Mouse (Mus musculus): ENCODE measurements at regions not wholly inside any gene's neighbourhood (a gene's known extent, or its start where the extent isn't known, plus 50 kb on each side); places are given as distances from the start of the nearest gene placed in this dataset.

DNA sequence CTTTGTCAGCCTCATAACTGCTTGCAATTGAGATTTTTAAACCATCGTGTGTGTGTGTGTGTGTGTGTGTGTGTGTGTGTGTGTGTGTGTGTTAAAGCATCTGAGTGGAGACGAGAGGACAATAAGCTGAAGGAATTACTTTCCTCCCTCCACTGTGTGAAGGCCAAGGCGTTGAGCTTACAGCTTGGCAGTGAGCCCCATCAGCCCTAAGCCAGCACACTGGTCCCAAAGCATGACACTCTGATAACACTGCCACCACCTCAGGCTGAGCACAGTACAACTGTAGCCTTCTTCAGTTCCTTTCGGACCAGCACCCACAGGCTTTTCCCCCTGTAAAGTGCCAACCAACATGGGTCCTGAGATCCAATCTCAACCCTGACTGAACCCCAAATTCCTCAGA lies 85.1 kb upstream of the Egln3 start:
- H3K4me3 ChIP-seq (ENCODE audit: low read depth, low read length), result no peak overlapping the region
- H3K27me3 ChIP-seq (ENCODE audit: insufficient read depth, low read length), result no peaks in the 10 kb centered on the region
- TF ChIP-seq GATA1 (IDR thresholded peaks at IDR 0.05; ENCODE audit: borderline replicate concordance, low read length) (no peak), GATA2 (IDR thresholded peaks at IDR 0.05; ENCODE audit: borderline replicate concordance, low read depth, low read length) (no peak), CTCF (IDR thresholded peaks at IDR 0.05; ENCODE audit: low read depth, low read length) (no peak), TAL1 (conservative IDR thresholded peaks at IDR 0.05; ENCODE audit: low read depth, low read length) (no peak)
- H3K4me1 ChIP-seq (ENCODE audit: insufficient read depth, low read depth, low read length), result no peaks in the 10 kb centered on the region
- ATAC-seq (ENCODE audit: extremely low read depth, insufficient number of reproducible peaks, low FRiP score, poor library complexity, severe bottlenecking) (no peak), DNase-seq (ENCODE audit: low spot score) (no peak)
- peaks cover 79% of the 10 kb centered on the region for H3K9me3 ChIP-seq (replicated peaks)
- no peaks in the 10 kb centered on the region for H3K36me3 ChIP-seq (replicated peaks)

DNA sequence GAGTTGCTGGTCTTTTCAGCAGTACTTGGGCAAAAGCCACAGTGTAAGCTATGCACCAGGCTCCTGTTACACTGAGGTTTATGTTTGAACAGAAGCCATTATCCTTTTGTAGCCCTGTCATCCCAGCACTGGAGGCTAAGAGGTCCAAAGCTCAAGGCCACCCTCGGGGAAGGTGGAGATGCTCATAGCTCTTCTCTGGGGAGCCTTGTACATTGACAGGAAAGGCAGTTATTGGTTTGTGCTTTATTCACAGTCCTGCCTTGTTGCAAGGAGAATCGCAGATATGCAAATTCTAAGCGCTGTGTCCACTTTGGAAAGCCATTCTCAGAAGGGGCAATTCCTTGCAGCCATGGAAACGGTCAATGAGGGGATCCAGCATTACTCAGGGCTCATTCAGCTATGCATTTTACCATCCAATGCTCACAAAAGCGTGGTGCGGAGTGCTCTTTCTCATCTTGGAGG lies 84.4 kb upstream of the Egln3 start:
- no peak overlapping the region for H3K4me3 ChIP-seq (ENCODE audit: low read depth, low read length)
- no peak for DNase-seq (ENCODE audit: low spot score)
- TF ChIP-seq GATA1 (IDR thresholded peaks at IDR 0.05; ENCODE audit: borderline replicate concordance, low read length), result no peak
- TF ChIP-seq POLR2AphosphoS5 (IDR thresholded peaks at IDR 0.05; ENCODE audit: insufficient replicate concordance, low read depth, low read length), result no peak
- TF ChIP-seq TAL1 (conservative IDR thresholded peaks at IDR 0.05; ENCODE audit: low read depth, low read length), result no peak
- TF ChIP-seq CTCF (IDR thresholded peaks at IDR 0.05; ENCODE audit: low read depth, low read length), result no peak
- TF ChIP-seq GATA2 (IDR thresholded peaks at IDR 0.05; ENCODE audit: borderline replicate concordance, low read depth, low read length), result no peak
- no peaks in the 10 kb centered on the region for H3K27me3 ChIP-seq (ENCODE audit: insufficient read depth, low read length)
- peaks cover 79% of the 10 kb centered on the region for H3K9me3 ChIP-seq (replicated peaks)
- no peak for ATAC-seq (ENCODE audit: extremely low read depth, insufficient number of reproducible peaks, low FRiP score, poor library complexity, severe bottlenecking)
- no peaks in the 10 kb centered on the region for H3K4me1 ChIP-seq (ENCODE audit: insufficient read depth, low read depth, low read length)
- no peaks in the 10 kb centered on the region for H3K36me3 ChIP-seq (replicated peaks)

DNA sequence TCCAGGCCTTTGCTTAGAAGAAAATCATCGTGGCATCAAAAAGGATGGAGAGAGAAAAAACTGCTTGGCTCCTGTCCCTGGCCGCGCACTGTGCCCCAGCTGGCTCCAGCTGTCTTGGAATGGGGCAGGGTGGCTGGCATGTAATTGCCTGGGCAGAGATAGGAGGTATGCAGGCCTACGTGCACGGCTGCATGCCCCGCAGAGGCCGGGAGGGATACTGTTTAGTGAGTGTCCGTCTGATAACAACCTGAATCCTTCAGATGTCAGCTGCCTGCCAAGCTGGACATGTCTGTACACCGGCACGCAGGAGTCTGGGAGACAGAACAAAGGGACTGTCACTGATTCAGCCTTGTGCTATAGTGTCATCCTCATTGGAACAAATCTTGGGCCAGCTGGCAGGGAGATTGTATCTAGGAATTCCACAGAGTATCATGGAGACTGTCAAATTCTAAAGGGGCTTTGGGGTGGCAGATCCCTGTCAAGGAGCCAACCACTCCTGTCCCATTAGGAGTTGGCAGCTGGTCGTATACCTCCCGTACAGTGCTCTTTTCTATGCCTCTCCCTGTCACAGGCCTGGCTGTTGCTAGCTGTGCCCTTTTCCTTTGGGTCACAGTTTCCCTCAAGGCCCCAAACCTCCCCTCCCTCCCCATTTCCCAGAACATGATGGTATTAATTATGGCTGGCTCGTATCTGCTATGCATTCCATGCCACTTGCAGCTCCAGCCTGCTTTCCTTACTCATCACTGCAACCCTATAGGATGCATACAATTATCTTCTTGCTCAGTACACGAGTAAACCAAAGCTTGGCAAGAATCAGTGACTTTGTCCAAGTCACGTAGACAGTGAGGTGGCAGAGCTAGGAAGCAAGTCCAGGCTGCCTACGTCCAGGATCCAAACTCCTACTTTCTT lies 83.5 kb upstream of the Egln3 start:
- Histone ChIP-seq H3K9me3 (replicated peaks) (peaks cover 78% of the 10 kb centered on the region), H3K4me3 (ENCODE audit: low read depth, low read length) (no peak overlapping the region), H3K4me1 (ENCODE audit: insufficient read depth, low read depth, low read length) (no peaks in the 10 kb centered on the region), H3K27me3 (ENCODE audit: insufficient read depth, low read length) (no peaks in the 10 kb centered on the region), H3K36me3 (replicated peaks) (no peaks in the 10 kb centered on the region)
- ATAC-seq (ENCODE audit: extremely low read depth, insufficient number of reproducible peaks, low FRiP score, poor library complexity, severe bottlenecking) (no peak), DNase-seq (ENCODE audit: low spot score) (no peak)
- no peak for TF ChIP-seq GATA2 (IDR thresholded peaks at IDR 0.05; ENCODE audit: borderline replicate concordance, low read depth, low read length)
- no peak for TF ChIP-seq CTCF (IDR thresholded peaks at IDR 0.05; ENCODE audit: low read depth, low read length)
- no peak for TF ChIP-seq TAL1 (conservative IDR thresholded peaks at IDR 0.05; ENCODE audit: low read depth, low read length)
- TF ChIP-seq GATA1 (IDR thresholded peaks at IDR 0.05; ENCODE audit: borderline replicate concordance, low read length), result no peak
- TF ChIP-seq POLR2AphosphoS5 (IDR thresholded peaks at IDR 0.05; ENCODE audit: insufficient replicate concordance, low read depth, low read length), result no peak

DNA sequence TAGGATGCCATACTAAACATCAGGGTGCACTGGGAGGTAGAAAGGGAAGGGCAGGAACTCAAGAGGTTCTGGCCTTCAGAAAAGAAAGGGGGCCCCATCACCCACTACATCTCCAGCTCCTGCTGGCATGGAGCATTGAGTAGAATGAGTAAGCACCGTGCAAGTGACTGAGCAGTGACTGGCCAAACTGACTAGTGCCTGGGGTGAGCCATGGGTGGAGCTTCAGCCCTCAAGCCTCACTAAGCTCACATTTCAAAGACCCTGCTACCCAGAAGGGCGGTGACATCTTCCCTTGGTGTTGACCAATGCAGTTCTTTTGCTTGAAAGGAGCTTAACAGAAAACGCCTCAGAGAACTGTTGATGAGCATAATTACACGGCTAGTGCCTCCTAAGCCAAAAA lies 80.0 kb upstream of the Egln3 start:
- TF ChIP-seq CTCF (IDR thresholded peaks at IDR 0.05; ENCODE audit: low read depth, low read length), result no peak
- TF ChIP-seq GATA1 (IDR thresholded peaks at IDR 0.05; ENCODE audit: borderline replicate concordance, low read length), result no peak
- TF ChIP-seq GATA2 (IDR thresholded peaks at IDR 0.05; ENCODE audit: borderline replicate concordance, low read depth, low read length), result no peak
- TF ChIP-seq TAL1 (conservative IDR thresholded peaks at IDR 0.05; ENCODE audit: low read depth, low read length), result no peak
- Histone ChIP-seq H3K4me3 (ENCODE audit: low read depth, low read length) (no peak overlapping the region), H3K4me1 (ENCODE audit: insufficient read depth, low read depth, low read length) (no peaks in the 10 kb centered on the region), H3K27me3 (ENCODE audit: insufficient read depth, low read length) (no peaks in the 10 kb centered on the region), H3K36me3 (replicated peaks) (no peaks in the 10 kb centered on the region), H3K9me3 (replicated peaks) (peaks cover 76% of the 10 kb centered on the region)
- no peak for DNase-seq (ENCODE audit: low spot score)
- ATAC-seq (ENCODE audit: extremely low read depth, insufficient number of reproducible peaks, low FRiP score, poor library complexity, severe bottlenecking), result no peak

DNA sequence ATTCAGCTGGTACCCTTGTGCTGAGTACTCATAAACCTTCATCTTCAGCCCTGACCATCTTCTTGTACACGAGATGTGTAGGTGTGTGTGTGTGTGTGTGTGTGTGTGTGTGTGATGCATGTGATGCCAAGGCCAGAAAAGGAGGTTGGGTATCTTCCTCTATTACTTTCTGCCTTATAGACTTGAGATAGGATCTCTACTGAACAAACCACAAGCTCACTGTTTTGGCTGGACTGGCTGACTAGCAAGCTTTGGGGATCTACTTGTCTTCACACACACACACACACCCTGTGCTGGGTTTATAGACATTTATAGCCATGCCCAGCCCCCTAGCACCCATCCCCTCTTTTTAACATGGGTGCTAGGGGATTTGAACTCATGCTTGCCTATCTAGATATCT lies 79.4 kb upstream of the Egln3 start:
- DNase-seq (ENCODE audit: low spot score) (no peak), ATAC-seq (ENCODE audit: extremely low read depth, insufficient number of reproducible peaks, low FRiP score, poor library complexity, severe bottlenecking) (no peak)
- Histone ChIP-seq H3K4me3 (ENCODE audit: low read depth, low read length) (no peak overlapping the region), H3K36me3 (replicated peaks) (no peaks in the 10 kb centered on the region), H3K9me3 (replicated peaks) (peaks cover 70% of the 10 kb centered on the region), H3K4me1 (ENCODE audit: insufficient read depth, low read depth, low read length) (no peaks in the 10 kb centered on the region), H3K27me3 (ENCODE audit: insufficient read depth, low read length) (no peaks in the 10 kb centered on the region)
- TF ChIP-seq GATA1 (IDR thresholded peaks at IDR 0.05; ENCODE audit: borderline replicate concordance, low read length), result no peak
- TF ChIP-seq GATA2 (IDR thresholded peaks at IDR 0.05; ENCODE audit: borderline replicate concordance, low read depth, low read length), result no peak
- TF ChIP-seq POLR2AphosphoS5 (IDR thresholded peaks at IDR 0.05; ENCODE audit: insufficient replicate concordance, low read depth, low read length), result no peak
- no peak for TF ChIP-seq CTCF (IDR thresholded peaks at IDR 0.05; ENCODE audit: low read depth, low read length)
- TF ChIP-seq TAL1 (conservative IDR thresholded peaks at IDR 0.05; ENCODE audit: low read depth, low read length), result no peak

DNA sequence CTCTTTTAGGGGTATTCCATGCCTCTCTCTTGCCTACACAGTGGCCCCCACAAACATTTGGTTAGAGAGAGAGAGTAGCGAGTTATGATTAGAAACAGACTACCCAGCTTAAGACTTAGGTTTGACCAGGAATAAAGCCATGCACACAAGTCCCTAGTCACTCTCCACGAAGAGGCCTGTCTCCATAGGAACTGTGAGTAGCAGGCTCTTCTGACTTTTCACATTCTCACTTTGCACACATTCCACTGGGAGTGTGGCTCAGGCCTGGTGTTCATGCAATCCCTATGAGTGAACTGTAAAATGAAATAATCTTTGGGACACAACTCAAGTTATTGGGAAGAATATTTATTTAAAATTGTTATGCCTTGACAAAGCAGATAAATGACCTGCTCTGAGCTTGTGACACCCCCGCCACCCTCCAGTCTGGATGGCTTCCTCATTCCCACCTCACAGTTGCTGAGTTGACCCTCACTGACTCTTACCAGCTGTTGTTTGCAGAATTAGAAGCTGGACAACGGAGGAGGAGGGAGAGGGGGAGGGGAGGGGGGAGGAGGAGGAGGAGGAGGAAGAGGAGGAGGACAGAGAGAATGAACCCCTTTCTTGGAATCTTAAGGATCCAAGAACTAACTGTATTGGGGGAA lies 78.7 kb upstream of the Egln3 start:
- Histone ChIP-seq H3K4me3 (ENCODE audit: low read depth, low read length) (no peak overlapping the region), H3K9me3 (replicated peaks) (peaks cover 68% of the 10 kb centered on the region), H3K4me1 (ENCODE audit: insufficient read depth, low read depth, low read length) (no peaks in the 10 kb centered on the region), H3K27me3 (ENCODE audit: insufficient read depth, low read length) (no peaks in the 10 kb centered on the region), H3K36me3 (replicated peaks) (no peaks in the 10 kb centered on the region)
- TF ChIP-seq CTCF (IDR thresholded peaks at IDR 0.05; ENCODE audit: low read depth, low read length) (no peak), GATA1 (IDR thresholded peaks at IDR 0.05; ENCODE audit: borderline replicate concordance, low read length) (no peak), GATA2 (IDR thresholded peaks at IDR 0.05; ENCODE audit: borderline replicate concordance, low read depth, low read length) (no peak), TAL1 (conservative IDR thresholded peaks at IDR 0.05; ENCODE audit: low read depth, low read length) (no peak), POLR2AphosphoS5 (IDR thresholded peaks at IDR 0.05; ENCODE audit: insufficient replicate concordance, low read depth, low read length) (no peak)
- ATAC-seq (ENCODE audit: extremely low read depth, insufficient number of reproducible peaks, low FRiP score, poor library complexity, severe bottlenecking) (no peak), DNase-seq (ENCODE audit: low spot score) (no peak)

Data from G1E (cell line).